Mouse (Mus musculus): ENCODE results near the gene Eaf2. TPM values are rescaled to one million over a fixed set of nuclear protein-coding genes. Genes with fewer than 3 reads are reported as not detected.

Eaf2 gene
- 1.1 and 1.2 TPM in 2 replicates for total RNA-seq (2012; rRNA removed)

GRCm38 (mm10) chr16:36874583-36875275 is at the start of gene Eaf2, which contains the start of gene Golgb1:
Eaf2 (minus strand) TSS chr16:36875003.
Golgb1 (plus strand) TSS chr16:36875140.
- H3K27ac ChIP-seq (ENCODE audit: insufficient read depth, low read depth, low read length, poor library complexity, severe bottlenecking) = peak within 1 kb of the TSS; percentile 88
- peak; percentile 99 for DNase-seq (ENCODE audit: low read depth, low spot score)
- TF ChIP-seq CHD2 (IDR thresholded peaks at IDR 0.05; ENCODE audit: low read depth, low read length) (peak; percentile 93), MAFK (IDR thresholded peaks at IDR 0.05; ENCODE audit: insufficient read depth, low read depth, low read length) (no peak), HCFC1 (IDR thresholded peaks at IDR 0.05; ENCODE audit: borderline replicate concordance, insufficient read depth, low read length) (peak; percentile 72)
- in situ Hi-C loops (cut with MboI; ENCODE audit: low sequenced_read_pairs in 2 of 2, unreplicated experiment in 2 of 2) = no loop called here
- peaks cover 0 to 1% of the 10 kb centered on the region in 2 experiments; a peak in 1 of 4 replicates for H3K4me1 ChIP-seq (ENCODE audit: control insufficient read depth in 2 of 2, insufficient read depth in 2 of 2, low read length in 2 of 2, poor library complexity in 1 of 2)
- peak within 1 kb of the TSS; percentile 99 for H3K9ac ChIP-seq (ENCODE audit: insufficient read depth, low read depth, low read length, poor library complexity, severe bottlenecking)
- no peaks in the 10 kb centered on the region for H3K36me3 ChIP-seq (ENCODE audit: control insufficient read depth, insufficient read depth, low read length, poor library complexity, severe bottlenecking)
- peak within 1 kb of the TSS; percentile 87 to 94 for H3K4me3 ChIP-seq (ENCODE audit: insufficient read depth in 1 of 2, low read depth in 1 of 2, low read length in 2 of 2, poor library complexity in 1 of 2, severe bottlenecking in 1 of 2)
- H3K9me3 ChIP-seq (ENCODE audit: control insufficient read depth, insufficient read depth, low read depth, low read length) = no peaks in the 10 kb centered on the region

DNA sequence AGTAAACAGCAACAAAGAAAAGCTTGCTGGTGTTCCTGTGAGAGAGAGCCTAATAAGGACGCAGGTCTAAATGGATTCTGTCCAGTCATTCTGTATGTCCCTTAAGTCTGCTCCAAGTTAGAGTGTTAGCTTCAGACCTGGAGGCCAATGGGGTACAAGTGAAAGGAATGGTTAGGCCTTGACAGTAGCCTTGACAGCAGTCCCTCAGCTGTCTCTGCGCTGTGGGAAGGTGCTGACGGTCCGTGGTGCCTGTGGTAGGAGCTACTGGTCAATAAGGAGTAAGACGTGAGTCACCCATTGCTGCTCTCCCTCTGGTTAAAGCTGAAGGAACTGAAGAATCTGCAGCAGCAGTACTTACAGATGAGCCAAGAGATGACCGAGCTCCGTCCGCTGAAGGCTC is 49.5 kb upstream of the Eaf2 start:
- in situ Hi-C loops (cut with MboI; ENCODE audit: low sequenced_read_pairs in 2 of 2, unreplicated experiment in 2 of 2) = no loop called here
- no peak for DNase-seq (ENCODE audit: low read depth, low spot score)

GRCm38 (mm10) chr16:36921980-36922379 is 47.2 kb upstream of the Eaf2 start:
- no peak overlapping the region for H3K27ac ChIP-seq (ENCODE audit: insufficient read depth, low read depth, low read length, poor library complexity, severe bottlenecking)
- no peaks in the 10 kb centered on the region for H3K9me3 ChIP-seq (ENCODE audit: control insufficient read depth, insufficient read depth, low read depth, low read length)
- H3K36me3 ChIP-seq (ENCODE audit: control insufficient read depth, insufficient read depth, low read length, poor library complexity, severe bottlenecking) = peaks cover 15% of the 10 kb centered on the region; the same call in 1 of the 2 replicates
- H3K9ac ChIP-seq (ENCODE audit: insufficient read depth, low read depth, low read length, poor library complexity, severe bottlenecking) = no peak overlapping the region
- TF ChIP-seq ZC3H11A (IDR thresholded peaks at IDR 0.05; ENCODE audit: borderline replicate concordance, low read depth, low read length) (no peak), CHD2 (IDR thresholded peaks at IDR 0.05; ENCODE audit: low read depth, low read length) (no peak), ZNF384 (IDR thresholded peaks at IDR 0.05; ENCODE audit: low read depth, low read length) (no peak), MAFK (IDR thresholded peaks at IDR 0.05; ENCODE audit: insufficient read depth, low read depth, low read length) (no peak), HCFC1 (IDR thresholded peaks at IDR 0.05; ENCODE audit: borderline replicate concordance, insufficient read depth, low read length) (no peak)
- H3K4me3 ChIP-seq (ENCODE audit: insufficient read depth in 1 of 2, low read depth in 1 of 2, low read length in 2 of 2, poor library complexity in 1 of 2, severe bottlenecking in 1 of 2) = no peak overlapping the region
- no peaks in the 10 kb centered on the region for H3K4me1 ChIP-seq (ENCODE audit: control insufficient read depth in 2 of 2, insufficient read depth in 2 of 2, low read length in 2 of 2, poor library complexity in 1 of 2)
- DNase-seq (ENCODE audit: low read depth, low spot score) = no peak
- in situ Hi-C loops (cut with MboI; ENCODE audit: low sequenced_read_pairs in 2 of 2, unreplicated experiment in 2 of 2) = no loop called here

More for the DNA sequence above, 49.5 kb upstream of the Eaf2 start:
- TF ChIP-seq CHD2 (IDR thresholded peaks at IDR 0.05; ENCODE audit: low read depth, low read length) (no peak), MAFK (IDR thresholded peaks at IDR 0.05; ENCODE audit: insufficient read depth, low read depth, low read length) (no peak), HCFC1 (IDR thresholded peaks at IDR 0.05; ENCODE audit: borderline replicate concordance, insufficient read depth, low read length) (no peak), ZNF384 (IDR thresholded peaks at IDR 0.05; ENCODE audit: low read depth, low read length) (no peak), ZC3H11A (IDR thresholded peaks at IDR 0.05; ENCODE audit: borderline replicate concordance, low read depth, low read length) (no peak)
- no peak overlapping the region for H3K9ac ChIP-seq (ENCODE audit: insufficient read depth, low read depth, low read length, poor library complexity, severe bottlenecking)
- no peaks in the 10 kb centered on the region for H3K9me3 ChIP-seq (ENCODE audit: control insufficient read depth, insufficient read depth, low read depth, low read length)
- H3K27ac ChIP-seq (ENCODE audit: insufficient read depth, low read depth, low read length, poor library complexity, severe bottlenecking) = no peak overlapping the region
- H3K4me3 ChIP-seq (ENCODE audit: insufficient read depth in 1 of 2, low read depth in 1 of 2, low read length in 2 of 2, poor library complexity in 1 of 2, severe bottlenecking in 1 of 2) = no peak overlapping the region
- peaks cover 23% of the 10 kb centered on the region for H3K36me3 ChIP-seq (ENCODE audit: control insufficient read depth, insufficient read depth, low read length, poor library complexity, severe bottlenecking)
- H3K4me1 ChIP-seq (ENCODE audit: control insufficient read depth in 2 of 2, insufficient read depth in 2 of 2, low read length in 2 of 2, poor library complexity in 1 of 2) = no peaks in the 10 kb centered on the region

DNA sequence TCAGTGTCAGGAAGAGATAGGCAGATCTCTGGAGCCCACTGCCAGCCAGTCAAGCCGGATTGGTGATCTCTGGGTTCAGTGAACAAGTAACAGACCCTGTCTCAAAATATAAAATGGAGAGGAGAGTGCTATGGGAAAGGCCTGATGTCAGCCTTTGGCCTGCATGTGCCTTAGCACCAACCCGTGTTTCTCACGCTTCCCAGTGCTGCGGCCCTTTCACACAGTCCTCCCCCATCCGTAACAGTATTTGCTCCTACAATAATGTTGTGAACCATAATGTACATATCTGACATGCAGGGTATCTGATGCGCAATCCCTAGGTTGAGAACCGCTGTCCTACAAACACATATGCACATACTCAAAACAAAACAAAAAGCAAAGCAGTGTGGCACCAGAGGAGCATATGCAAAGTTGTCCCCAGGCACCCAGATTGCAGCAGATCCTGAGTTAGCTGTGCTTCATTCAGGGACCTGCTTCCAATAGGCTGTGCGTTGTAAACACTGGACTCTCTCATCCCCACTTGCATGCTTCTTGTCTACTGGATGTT is 46.3 kb upstream of the Eaf2 start:
- TF ChIP-seq CHD2 (IDR thresholded peaks at IDR 0.05; ENCODE audit: low read depth, low read length) = no peak
- TF ChIP-seq ZC3H11A (IDR thresholded peaks at IDR 0.05; ENCODE audit: borderline replicate concordance, low read depth, low read length) = no peak
- no peak for TF ChIP-seq HCFC1 (IDR thresholded peaks at IDR 0.05; ENCODE audit: borderline replicate concordance, insufficient read depth, low read length)
- no peak for TF ChIP-seq ZNF384 (IDR thresholded peaks at IDR 0.05; ENCODE audit: low read depth, low read length)
- no peak for TF ChIP-seq MAFK (IDR thresholded peaks at IDR 0.05; ENCODE audit: insufficient read depth, low read depth, low read length)
- Histone ChIP-seq H3K9ac (ENCODE audit: insufficient read depth, low read depth, low read length, poor library complexity, severe bottlenecking) (no peak overlapping the region), H3K9me3 (ENCODE audit: control insufficient read depth, insufficient read depth, low read depth, low read length) (no peaks in the 10 kb centered on the region), H3K4me3 (ENCODE audit: insufficient read depth in 1 of 2, low read depth in 1 of 2, low read length in 2 of 2, poor library complexity in 1 of 2, severe bottlenecking in 1 of 2) (no peak overlapping the region), H3K27ac (ENCODE audit: insufficient read depth, low read depth, low read length, poor library complexity, severe bottlenecking) (no peak overlapping the region), H3K36me3 (ENCODE audit: control insufficient read depth, insufficient read depth, low read length, poor library complexity, severe bottlenecking) (peaks cover 13% of the 10 kb centered on the region; the same call in 1 of the 2 replicates), H3K4me1 (ENCODE audit: control insufficient read depth in 2 of 2, insufficient read depth in 2 of 2, low read length in 2 of 2, poor library complexity in 1 of 2) (no peaks in the 10 kb centered on the region)
- in situ Hi-C loops (cut with MboI; ENCODE audit: low sequenced_read_pairs in 2 of 2, unreplicated experiment in 2 of 2) = no loop called here
- no peak for DNase-seq (ENCODE audit: low read depth, low spot score)

Data from ES-E14 (cell line).